Mouse (Mus musculus) kidney, adult 2 months (tissue): ENCODE measurements at regions not wholly inside any gene's neighbourhood (a gene's known extent, or its start where the extent isn't known, plus 50 kb on each side); places are given as distances from the start of the nearest gene placed in this dataset.

Experiments used
- DNase-seq: peaks from one replicate; pipeline ENCODE4 v3.0.0; 2021
- H3K27ac ChIP-seq: fragments of 200-500 bp; 2 replicates; pipeline ENCODE4 v1.5.1; 2012; ENCODE audit warnings: low read depth, low read length, control low read depth, inconsistent platforms; ENCODE audit not compliant: insufficient read depth
- H3K27me3 ChIP-seq: fragments of 200-500 bp; replicated peaks from 2 replicates; pipeline ENCODE4 v1.6.1; 2012; ENCODE audit warnings: mild to moderate bottlenecking, moderate library complexity, low read length, inconsistent platforms; ENCODE audit not compliant: control insufficient read depth, insufficient read depth
- H3K36me3 ChIP-seq: fragments of 200-500 bp; 2 replicates; pipeline ENCODE4 v1.6.1; 2012; ENCODE audit warnings: mild to moderate bottlenecking, moderate library complexity, low read length, inconsistent platforms; ENCODE audit not compliant: control insufficient read depth, insufficient read depth
- H3K4me1 ChIP-seq: fragments of 200-500 bp; 2 replicates; pipeline ENCODE4 v1.6.1; 2011; ENCODE audit warnings: low read length; ENCODE audit not compliant: control insufficient read depth, insufficient read depth
- H3K4me3 ChIP-seq: fragments of 200-500 bp; 2 replicates; pipeline ENCODE4 v1.5.1; 2011; ENCODE audit warnings: mild to moderate bottlenecking, low read depth, low read length, control low read depth; ENCODE audit not compliant: insufficient read depth
- CTCF ChIP-seq: fragments of 200-500 bp; conservative IDR thresholded peaks from 2 replicates; pipeline ENCODE4 v1.5.1; 2011; ENCODE audit warnings: low read depth, mild to moderate bottlenecking, control low read depth, low read length, moderate library complexity, mixed read lengths; ENCODE audit not compliant: insufficient read depth, insufficient read length
- POLR2A ChIP-seq: fragments of 200-500 bp; IDR thresholded peaks from one replicate; pipeline ENCODE4 v1.6.1; 2011; ENCODE audit warnings: low read depth, low read length, control low read depth
- WGBS: fragments of 180-500 bp; shearing (Covaris S2); methylation state at CpG from one replicate; pipeline ENCODE4 v1.1.7; 2018; 5-methylcytosine and 5-hydroxymethylcytosine counted together

GRCm38 (mm10) chr10:56453578-56454069 lies 76.5 kb downstream of the Gja1 start:
- TF ChIP-seq CTCF (no peak), POLR2A (no peak)
- Histone ChIP-seq H3K27me3 (no peaks in the 10 kb centered on the region), H3K27ac (no peak overlapping the region), H3K4me3 (no peak overlapping the region), H3K4me1 (no peaks in the 10 kb centered on the region), H3K36me3 (no peaks in the 10 kb centered on the region)
- DNase-seq = no peak
- 98% methylated on average over 4 of the region's 4 CpGs for WGBS

DNA sequence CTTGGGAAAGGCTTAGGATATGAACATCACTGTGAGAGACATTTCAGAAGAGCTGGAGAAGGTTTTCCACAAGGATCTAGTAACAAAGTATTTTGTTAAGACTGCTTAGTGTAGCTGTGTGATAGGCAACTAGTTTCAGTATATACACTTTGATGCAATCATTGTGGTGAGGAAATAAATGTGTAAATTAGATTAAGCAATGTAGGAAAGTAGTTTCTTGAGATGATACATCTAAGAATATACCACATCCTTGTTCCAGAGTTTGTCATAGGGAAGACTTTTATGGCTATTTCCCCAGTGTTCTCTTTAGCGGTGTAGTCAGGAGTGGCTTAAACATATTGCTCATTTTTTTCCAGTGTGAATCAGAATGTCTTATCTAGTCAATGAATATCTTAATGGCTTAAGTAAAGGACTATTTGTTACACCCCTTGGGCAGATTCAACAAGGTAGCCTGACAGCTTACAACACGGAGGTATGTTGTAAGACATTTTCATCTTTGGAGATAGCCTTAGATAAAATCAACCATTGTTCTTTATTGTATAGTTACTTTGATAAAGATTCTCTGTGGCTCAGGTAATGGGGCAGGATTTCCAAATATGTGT lies 78.8 kb downstream of the Gja1 start:
- H3K4me3 ChIP-seq = no peak overlapping the region
- DNase-seq = no peak
- no peaks in the 10 kb centered on the region for H3K4me1 ChIP-seq
- no peak for TF ChIP-seq CTCF
- no peak for TF ChIP-seq POLR2A
- 84% methylated on average over 2 of the region's 2 CpGs for WGBS
- H3K27me3 ChIP-seq = no peaks in the 10 kb centered on the region
- H3K27ac ChIP-seq = no peak overlapping the region
- H3K36me3 ChIP-seq = no peaks in the 10 kb centered on the region

- H3K27ac ChIP-seq = no peak overlapping the region
- WGBS = 25% methylated on average over 6 of the region's 6 CpGs
- no peak overlapping the region for H3K4me3 ChIP-seq
- TF ChIP-seq CTCF (no peak), POLR2A (no peak)
- no peaks in the 10 kb centered on the region for H3K27me3 ChIP-seq
- peak; percentile 43 for DNase-seq
- H3K4me1 ChIP-seq = no peaks in the 10 kb centered on the region
- no peaks in the 10 kb centered on the region for H3K36me3 ChIP-seq
Observed at GRCm38 (mm10) chr10:56468537-56468936, 91.4 kb downstream of the Gja1 start.

- 6% methylated on average over 15 of the region's 15 CpGs for WGBS
- Histone ChIP-seq H3K4me3 (peak overlapping the region; percentile 28; the same call in 1 of the 2 replicates), H3K27ac (no peak overlapping the region), H3K36me3 (no peaks in the 10 kb centered on the region), H3K27me3 (no peaks in the 10 kb centered on the region), H3K4me1 (no peaks in the 10 kb centered on the region)
- DNase-seq = peak; percentile 56
- TF ChIP-seq POLR2A (no peak), CTCF (no peak)
Observed at GRCm38 (mm10) chr10:56468993-56469712, 92.0 kb downstream of the Gja1 start.

DNA sequence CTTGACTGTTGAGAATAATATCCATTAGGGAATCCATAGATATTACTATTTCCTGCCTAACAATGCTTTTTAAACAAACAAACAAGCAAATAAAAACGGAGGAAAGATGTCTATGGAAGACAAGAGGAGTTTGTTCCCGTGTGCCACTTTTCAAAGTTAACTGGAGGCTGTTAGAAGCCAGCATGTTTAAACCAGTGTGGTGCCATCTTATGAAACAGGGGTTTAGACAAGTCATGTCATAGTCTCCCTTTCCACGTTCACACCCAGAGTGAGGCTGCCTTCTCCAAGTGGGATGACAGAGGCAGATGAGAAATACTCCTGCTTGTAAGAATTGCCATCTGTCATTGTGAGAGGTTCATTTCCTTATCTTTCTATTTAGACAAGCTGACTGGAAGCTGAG lies 92.8 kb downstream of the Gja1 start:
- Histone ChIP-seq H3K27ac (no peak overlapping the region), H3K36me3 (no peaks in the 10 kb centered on the region), H3K4me1 (no peaks in the 10 kb centered on the region), H3K27me3 (no peaks in the 10 kb centered on the region), H3K4me3 (no peak overlapping the region)
- no peak for DNase-seq
- 74% methylated on average over 3 of the region's 3 CpGs for WGBS
- TF ChIP-seq CTCF = no peak
- TF ChIP-seq POLR2A = no peak

- no peaks in the 10 kb centered on the region for H3K4me1 ChIP-seq
- no peak for TF ChIP-seq POLR2A
- no peak for TF ChIP-seq CTCF
- DNase-seq = no peak
- H3K4me3 ChIP-seq = no peak overlapping the region
- 64% methylated on average over 6 of the region's 6 CpGs for WGBS
- H3K27me3 ChIP-seq = no peaks in the 10 kb centered on the region
- H3K36me3 ChIP-seq = no peaks in the 10 kb centered on the region
- no peak overlapping the region for H3K27ac ChIP-seq
Observed at GRCm38 (mm10) chr10:56474951-56475350, 97.8 kb downstream of the Gja1 start.

DNA sequence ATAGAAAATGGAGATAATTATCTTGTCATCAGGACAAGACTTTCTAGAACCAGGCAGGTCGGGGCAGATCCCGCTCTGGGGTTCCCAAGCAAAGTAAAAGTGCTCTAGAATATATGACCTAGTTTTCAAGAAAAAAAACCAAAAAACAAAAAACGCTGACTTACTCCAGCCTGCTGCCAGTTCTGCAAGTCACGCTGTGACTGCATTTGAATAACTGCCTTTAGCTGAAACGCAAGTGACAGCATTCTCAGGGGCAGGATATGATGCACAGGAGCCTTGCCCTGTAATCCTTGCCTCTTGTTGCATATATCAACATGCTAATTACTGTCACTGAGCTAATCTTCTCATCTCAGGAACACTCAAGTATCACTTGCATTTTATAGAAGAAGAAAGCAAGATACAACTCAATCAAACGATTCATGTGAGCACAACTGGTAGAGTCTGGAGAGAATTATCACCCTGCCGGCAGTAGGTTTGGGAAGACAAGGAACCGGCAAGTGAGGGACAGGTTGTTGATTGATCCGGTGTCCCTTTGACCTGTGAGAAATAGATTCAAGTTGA lies 105.1 kb downstream of the Gja1 start:
- H3K4me1 ChIP-seq = no peaks in the 10 kb centered on the region
- no peak for TF ChIP-seq CTCF
- no peak for TF ChIP-seq POLR2A
- WGBS = 53% methylated on average over 9 of the region's 9 CpGs
- H3K4me3 ChIP-seq = no peak overlapping the region
- no peaks in the 10 kb centered on the region for H3K27me3 ChIP-seq
- no peak overlapping the region for H3K27ac ChIP-seq
- H3K36me3 ChIP-seq = no peaks in the 10 kb centered on the region
- DNase-seq = no peak
